Mouse (Mus musculus) adrenal gland, postnatal 4 days (tissue): Measurements from ENCODE around the gene Ttc13. TPM values are rescaled to one million over a fixed set of nuclear protein-coding genes. Genes with fewer than 3 reads are reported as not detected.

Experiments used
- DNase-seq, 2 experiments: peaks; one replicate each; pipeline ENCODE4 v3.0.0; 2021 to 2022; ENCODE audit warnings: low spot score in 2 of 2, mixed read lengths in 2 of 2
- long read RNA-seq, 2 experiments: library from polyadenylated mRNA; stranded (forward); transcript quantifications; one replicate each; pipeline ENCODE4 v2.0.0; 2021
- total RNA-seq, 2 experiments: library from RNA; stranded (reverse); gene quantifications; 2 replicates each; pipeline ENCODE4 v1.2.3; 2021

Gene Ttc13
- 10 to 100 TPM; 50.1 to 53.1 TPM for total RNA-seq
- long read RNA-seq, experiment 1, transcript Ttc13-203 (21 exons, 3,148 nt) = major isoform, 19 of 46 reads
- long read RNA-seq, experiment 1, partial matches to known transcripts = 5 of 46 reads
- long read RNA-seq, experiment 1, other reads (novel, unspliced or antisense) = 21 of 46 reads
- long read RNA-seq, experiment 2, transcript Ttc13-203 (21 exons, 3,148 nt) = major isoform, 36 of 116 reads
- long read RNA-seq, experiment 2, partial matches to known transcripts = 10 of 116 reads
- long read RNA-seq, experiment 2, other reads (novel, unspliced or antisense) = 63 of 116 reads

DNA sequence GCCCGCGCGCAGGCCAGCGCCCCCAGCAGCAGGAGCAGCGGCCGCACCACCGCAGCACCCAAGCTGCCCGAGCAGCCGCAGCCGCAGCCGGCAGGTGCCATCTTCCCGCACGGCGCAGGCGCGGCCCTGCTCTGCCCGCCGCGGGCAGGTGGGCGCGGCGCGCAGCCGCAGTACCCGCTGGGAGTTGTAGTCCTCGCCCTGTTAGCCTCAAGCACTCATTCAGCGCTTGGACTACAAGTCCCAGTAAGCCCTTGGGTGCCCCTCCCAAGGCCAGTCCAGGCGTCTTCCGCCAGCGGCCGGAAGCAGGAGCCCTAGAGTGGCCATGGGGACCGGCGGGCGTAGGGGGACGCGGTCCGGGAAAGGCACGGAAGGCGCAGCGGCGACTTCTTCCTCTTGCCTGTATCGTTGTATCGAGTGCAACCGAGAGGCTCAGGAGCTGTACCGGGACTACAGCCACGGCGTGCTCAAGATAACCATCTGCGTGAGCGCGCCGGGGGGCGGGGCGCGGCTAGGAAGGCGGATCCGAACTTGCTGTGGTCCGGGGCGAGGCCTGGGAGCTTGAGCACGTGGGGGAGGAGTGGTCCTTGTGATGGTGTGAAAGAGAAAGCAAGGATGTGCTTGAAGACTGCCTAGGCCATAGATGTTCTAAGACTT is at the start of gene Ttc13, which contains the start of gene Arv1:
Gene Ttc13, minus strand, starts transcription at position 122 of the 654 bp plus-strand sequence.
Gene Arv1, plus strand, starts transcription at position 278 of the 654 bp plus-strand sequence.
- DNase-seq = peak; percentile 76 to 87

GRCm38 (mm10) chr8:124763061-124763460 is 41.3 kb upstream of the Ttc13 start:
- DNase-seq = no peak

GRCm38 (mm10) chr8:124758544-124758943 is 36.8 kb upstream of the Ttc13 start:
- DNase-seq = no peak

GRCm38 (mm10) chr8:124756601-124757000 is 34.8 kb upstream of the Ttc13 start:
- DNase-seq = no peak

DNA sequence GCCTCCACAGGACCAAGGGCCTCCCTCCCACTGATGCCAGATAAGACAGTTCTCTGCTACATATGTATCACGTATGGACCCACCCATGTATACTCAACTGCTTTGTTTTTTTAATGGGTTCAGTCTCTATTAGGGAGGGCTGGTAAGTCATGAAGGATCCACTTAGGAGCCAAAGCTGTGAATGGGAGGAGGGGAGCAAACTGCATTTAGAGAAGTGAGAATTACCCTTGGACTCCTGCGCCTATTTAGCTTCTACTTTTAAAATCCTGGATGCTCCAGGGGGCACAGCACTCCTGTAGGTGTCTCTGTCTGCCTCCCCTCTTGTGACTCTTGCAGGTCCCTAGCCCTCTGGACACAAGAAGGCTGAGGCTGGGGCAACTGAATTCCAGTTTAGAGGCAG is 34.4 kb upstream of the Ttc13 start:
- DNase-seq = no peak

DNA sequence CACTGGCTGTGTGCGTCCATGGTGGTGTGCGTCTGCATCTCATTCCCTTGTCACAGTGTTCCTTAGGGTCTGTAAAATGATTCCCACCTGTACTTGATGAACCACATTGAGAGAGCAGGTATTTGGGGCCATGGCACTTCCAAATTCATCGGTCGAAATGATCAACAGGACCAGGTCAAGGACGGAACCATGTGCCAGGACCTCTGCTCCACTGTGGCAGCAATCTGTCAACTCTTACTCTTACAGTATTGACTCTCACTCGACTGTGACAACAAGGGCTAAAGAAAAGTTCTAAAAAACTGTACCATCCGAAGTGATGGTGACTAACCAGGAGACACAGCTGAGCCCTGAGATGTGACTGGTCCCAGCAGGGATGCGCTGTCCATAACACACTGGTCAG is 33.7 kb upstream of the Ttc13 start:
- no peak for DNase-seq

DNA sequence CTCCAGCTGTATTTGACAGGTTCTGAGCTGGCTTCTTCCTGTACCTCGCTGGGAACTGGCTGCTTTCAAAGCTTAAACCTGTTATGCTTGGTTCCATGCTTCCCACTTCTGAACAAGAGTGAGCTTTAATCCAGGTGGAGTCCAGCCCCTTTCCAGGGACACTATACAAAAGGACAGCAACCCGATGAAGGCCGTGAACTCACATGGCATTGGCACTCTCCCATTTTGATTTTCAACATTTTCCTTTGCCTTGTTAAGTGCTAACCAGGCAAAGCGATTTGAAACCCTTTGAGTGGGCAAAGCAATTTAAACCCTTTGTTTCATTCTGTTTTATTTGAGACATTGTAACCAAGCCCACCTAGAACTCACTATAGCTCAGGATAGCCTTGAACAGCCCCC is 33.0 kb upstream of the Ttc13 start:
- no peak for DNase-seq

- no peak for DNase-seq
Measured at GRCm38 (mm10) chr8:124754101-124754791, 32.5 kb upstream of the Ttc13 start.

GRCm38 (mm10) chr8:124752325-124752862 is 30.6 kb upstream of the Ttc13 start:
- no peak for DNase-seq

DNA sequence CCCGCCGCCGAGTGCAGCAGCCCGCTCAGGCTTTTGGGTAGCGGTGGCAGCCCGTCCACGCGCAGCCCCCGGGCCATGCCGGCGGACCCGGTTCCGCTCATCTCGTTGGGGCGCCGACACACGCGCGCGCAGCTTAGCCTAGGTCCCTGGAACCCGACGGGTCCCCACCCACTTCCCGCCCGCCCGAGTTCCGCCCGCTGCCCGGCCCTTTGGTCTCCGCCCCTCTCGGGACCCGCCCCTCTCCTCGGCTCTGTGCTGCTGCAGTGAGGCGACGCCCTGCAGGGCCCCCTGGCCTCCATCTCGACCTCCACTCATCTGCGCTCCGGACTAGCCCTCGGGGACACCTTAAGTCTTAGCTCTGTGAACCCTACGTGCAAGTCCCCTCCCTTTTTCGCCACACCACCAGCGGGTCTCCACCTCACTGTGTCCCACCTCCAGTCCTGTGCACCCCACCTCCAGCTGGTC is 30.0 kb upstream of the Ttc13 start, which contains the start of gene Fam89a:
Gene Fam89a, minus strand, starts transcription at position 124 of the 465 bp plus-strand sequence.
- peak; percentile 21 to 27 for DNase-seq

DNA sequence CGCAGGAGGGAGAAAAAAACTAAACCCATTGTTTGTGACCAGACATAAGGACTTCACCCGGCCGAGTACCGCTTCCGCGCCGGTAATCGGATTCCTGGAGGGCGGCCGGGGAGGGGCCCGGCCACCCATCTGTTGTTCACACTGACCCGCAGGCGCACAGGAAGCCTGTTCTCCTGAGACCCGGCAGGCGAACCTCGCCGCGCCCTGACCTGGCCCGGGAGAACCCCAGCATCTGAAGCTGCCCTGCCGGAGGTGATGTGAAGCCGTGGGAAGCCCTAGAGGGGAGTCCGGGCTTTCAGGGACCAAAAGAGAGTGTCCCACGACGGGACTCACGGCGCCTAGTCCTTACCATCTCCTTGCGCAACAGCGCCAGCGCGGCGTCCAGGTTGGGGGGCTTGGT is 29.4 kb upstream of the Ttc13 start:
- no peak for DNase-seq

- DNase-seq = no peak
Measured at GRCm38 (mm10) chr8:124746661-124747060, 24.9 kb upstream of the Ttc13 start.

DNA sequence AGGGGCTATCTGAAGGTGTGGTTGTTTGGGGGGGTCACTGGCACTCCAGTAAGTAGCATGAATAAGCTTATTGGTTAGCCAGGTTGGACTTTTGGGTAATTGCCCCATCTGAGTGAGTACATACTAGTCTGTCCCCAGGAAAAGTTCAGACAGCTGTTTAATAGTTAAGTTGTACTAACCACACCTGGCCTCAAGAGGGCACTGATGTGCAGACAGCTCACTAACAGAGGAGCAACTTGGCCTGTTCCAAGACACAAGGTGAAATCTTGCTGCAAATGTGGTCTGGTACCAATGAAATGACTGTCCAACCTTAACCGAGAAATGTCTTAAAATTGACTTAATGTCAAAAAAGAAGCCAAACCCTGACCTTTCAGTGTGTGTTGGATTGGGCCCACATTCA is 17.5 kb upstream of the Ttc13 start:
- no peak for DNase-seq

DNA sequence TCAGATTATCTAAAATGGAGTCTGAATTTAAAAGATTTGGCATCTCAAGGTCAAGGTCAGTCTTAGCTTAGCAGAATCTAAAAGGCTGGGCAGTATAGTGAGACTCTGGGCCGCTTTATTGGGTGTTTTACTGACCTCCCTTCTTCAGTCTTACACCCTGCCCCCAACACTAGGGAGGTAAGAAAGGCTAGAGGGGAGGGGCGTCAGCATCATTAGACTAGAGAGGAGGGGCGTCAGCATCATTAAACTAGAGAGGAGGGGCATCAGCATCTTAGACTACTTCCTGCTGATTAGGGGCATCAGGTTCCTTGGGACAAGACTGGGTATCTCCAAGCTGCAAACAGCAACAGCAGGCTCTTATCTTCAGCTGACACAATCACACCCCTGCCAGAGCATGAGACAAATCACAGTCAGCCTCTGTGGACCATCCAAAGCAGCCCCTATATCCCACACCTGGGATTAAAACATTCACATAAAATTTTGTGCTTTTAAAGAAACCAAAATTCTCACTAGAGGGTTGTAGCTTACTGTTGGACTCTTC is 13.7 kb upstream of the Ttc13 start:
- DNase-seq = no peak

- no peak for DNase-seq
Measured at GRCm38 (mm10) chr8:124732828-124733227, 11.0 kb upstream of the Ttc13 start.

DNA sequence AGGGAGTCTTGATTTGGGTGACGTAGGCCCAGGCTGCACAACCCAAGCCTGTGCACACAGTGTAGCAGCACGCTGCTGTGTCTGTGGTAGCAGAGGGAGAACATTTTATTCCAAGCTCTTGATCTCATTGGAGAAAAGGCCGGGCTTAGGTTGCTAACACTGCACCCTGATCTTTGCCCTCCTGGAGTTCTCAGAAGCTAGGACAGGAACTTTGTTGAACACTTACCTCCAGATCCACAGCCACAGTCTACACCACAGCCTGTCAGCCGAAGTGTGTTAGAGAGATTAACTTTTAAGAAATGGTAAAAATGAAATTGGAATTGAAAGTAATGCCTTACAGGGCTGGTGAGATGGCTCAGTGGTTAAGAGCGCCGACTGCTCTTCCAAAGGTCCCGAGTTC is 2.5 kb upstream of the Ttc13 start:
- DNase-seq = no peak

DNA sequence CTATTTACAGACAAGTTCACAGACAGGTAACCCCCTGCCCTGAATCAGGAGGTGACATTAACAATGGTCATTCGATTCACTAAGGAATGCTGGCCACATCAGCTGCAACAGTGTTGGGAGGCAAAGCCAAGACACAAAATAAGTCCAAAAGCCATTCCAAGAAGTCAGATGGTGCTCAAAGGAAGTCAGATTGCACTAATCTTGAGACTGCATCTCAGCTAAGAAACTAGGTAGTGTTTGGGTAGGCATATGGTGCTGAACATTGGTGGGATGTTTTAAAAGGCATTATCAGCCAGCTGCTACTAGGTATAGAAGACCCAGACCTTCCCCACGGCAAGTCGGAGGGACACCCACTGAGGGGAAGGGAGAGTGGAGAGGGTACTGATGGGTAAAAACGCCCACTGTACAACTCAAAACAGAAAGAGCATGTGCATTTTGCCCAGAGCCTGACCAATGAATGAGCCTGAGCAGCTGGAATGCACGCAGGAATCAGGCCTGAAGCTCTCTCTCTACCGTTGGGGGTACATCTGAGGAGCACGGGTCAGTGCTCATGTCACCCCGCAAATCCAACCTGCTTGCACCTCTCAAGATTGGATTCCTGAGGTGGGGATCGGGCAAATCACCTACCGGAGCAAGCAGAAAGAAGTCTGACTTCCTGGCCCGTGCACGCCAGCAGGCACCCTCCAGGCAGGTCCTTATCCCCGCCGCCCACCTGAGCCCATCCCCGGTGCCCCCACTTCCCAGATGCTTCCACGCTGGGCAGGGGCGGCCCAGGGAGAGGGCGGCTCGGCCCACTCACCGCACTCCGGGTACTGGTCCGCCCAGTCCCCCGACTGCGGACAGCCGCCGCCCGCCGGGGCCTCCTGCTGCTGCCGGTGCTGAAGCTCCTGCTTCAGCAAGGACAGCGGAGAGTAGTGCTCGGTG is 583 bp downstream of the Ttc13 start:
- peak in 1 of 2 experiments; percentile 13 for DNase-seq

GRCm38 (mm10) chr8:124720133-124720532 is 1.6 kb downstream of the Ttc13 start:
- no peak for DNase-seq

GRCm38 (mm10) chr8:124715736-124716135 is 6.0 kb downstream of the Ttc13 start:
- no peak for DNase-seq

DNA sequence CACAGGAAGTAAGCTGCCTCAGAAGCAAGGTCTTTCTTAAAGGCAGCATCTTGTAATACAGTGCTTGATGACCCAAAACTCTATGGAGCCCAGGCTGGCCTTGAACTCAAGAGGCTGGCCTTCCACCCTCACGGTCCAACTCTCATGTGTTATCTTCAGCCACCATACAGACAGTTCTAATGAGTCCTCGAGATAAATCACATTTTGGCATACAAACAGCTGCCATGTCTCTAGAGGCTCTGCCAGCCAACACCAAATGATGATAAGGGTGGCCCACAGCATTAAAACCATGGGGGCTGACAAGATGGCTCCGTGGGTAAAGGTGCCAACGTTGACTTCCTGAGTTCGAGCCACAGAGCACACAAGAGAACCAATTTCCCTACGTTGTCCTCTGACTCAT is 8.6 kb downstream of the Ttc13 start:
- DNase-seq = no peak
